Mouse (Mus musculus): ENCODE data around the gene Draxin. TPM values are rescaled to one million over a fixed set of nuclear protein-coding genes. Genes with fewer than 3 reads are reported as not detected.

Draxin gene
- polyA plus RNA-seq, 1 experiment from 2014 or later, result 11.8 TPM

DNA sequence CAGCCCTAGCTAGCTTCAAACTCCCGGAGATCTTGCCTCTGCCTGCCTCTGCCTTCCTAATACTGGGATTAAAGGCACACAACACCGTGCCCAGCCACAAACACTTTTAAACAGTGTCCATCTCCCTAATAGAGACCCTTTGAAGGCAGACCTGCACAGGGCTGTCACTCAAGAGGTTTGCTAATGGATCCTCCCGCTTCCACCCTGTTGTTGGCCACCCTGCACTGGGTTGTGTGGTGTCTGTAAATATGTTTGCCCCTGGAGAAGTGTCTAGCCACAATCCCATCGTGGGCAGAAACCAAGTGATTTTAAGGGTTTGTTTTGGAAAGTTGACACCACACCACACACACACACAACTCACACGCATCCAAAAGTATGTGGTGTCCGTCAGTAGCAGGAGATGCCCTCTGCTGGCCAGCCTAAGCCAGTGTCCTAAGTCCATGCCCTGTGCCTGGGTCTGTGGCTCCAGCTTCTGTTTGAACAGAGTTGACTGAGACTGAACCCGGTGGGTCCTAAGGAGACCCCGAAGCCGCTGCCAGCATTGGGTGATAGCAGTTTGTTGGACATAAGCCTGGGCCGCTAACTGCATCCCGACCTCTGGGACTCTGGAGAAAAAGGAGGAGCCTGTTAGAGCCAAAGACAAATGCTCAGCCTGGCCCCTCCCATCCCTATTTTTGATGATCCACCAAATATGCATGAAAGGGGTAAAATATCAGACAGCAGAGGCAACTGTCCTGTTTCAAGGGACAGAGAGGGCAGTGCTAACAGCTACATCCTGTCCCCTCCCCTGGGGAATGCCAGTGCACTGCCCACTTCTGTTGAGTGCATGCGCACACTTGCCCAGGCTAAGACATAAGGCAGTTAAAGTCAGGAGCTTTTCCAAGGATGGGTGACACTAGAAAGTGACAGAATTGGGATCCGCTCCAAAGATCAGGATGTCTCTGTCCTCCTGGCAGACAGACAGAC lies 70.1 kb downstream of the Draxin start:
- Histone ChIP-seq H3K27ac (ENCODE audit: low read length) (no peak overlapping the region), H3K36me3 (ENCODE audit: control insufficient read depth, insufficient read depth, low read length) (peaks cover 23% of the 10 kb centered on the region), H3K4me1 (ENCODE audit: control insufficient read depth, insufficient read depth, low read length) (no peaks in the 10 kb centered on the region), H3K4me3 (ENCODE audit: low read depth, low read length) (no peak overlapping the region), H3K9me3 (replicated peaks; ENCODE audit: control insufficient read depth, low read length, poor library complexity, severe bottlenecking) (no peaks in the 10 kb centered on the region), H3K9ac (ENCODE audit: low read depth, low read length) (no peak overlapping the region), H3K27me3 (ENCODE audit: control insufficient read depth, insufficient read depth, low read depth, low read length) (no peaks in the 10 kb centered on the region), H3K4me2 (ENCODE audit: low read length) (no peak overlapping the region)
- 53% methylated on average over 13 of the region's 13 CpGs for WGBS
- no peak for ATAC-seq

DNA sequence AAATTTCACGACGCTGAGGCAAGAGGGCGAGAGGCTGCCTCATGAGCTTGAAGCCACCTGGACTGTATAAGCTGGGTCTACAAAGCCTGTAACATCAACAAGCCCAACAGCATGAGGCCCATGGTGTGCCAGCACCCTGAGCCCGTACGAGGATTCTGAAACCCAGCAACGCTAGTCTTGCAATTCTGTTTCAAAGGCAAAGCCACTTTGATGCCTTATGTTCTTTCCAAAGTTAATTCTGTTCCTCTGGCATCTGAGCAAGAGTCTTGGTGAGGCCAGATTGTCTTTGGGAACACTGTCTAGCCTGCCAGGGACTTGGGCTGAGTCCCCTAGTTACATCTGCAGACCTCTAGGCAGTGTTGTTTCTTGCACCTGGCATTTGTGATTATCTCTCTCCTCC lies 71.5 kb downstream of the Draxin start:
- H3K27ac ChIP-seq (ENCODE audit: low read length), result no peak overlapping the region

DNA sequence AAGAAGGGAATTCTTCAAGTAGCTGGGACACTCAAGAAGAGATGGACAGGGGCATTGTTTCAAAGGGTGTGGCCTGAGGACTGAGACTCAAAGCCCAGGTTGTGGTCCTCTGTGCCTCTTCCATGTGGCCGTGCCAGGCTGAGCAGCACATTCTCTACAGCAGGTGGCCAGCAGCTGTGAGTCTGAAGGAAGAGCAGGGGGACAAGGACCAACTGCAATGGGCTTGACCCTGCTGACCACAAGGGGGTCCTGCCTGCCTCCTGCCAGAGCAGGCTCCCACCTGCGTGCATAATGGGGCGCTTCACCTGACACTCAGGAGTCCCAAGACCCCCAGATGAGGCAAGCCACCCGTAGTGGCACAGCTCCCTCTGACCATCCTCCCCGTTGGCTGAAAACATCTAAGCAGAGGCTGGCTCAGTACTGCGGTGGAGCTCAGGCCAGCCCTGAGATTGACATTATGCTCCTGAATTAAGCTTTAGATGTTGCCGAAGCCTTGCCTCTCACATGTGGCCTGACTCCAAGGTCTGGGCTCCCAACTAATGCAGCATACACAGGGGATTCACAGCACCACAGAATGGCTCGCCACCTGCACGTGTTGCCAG lies 72.2 kb downstream of the Draxin start:
- H3K27me3 ChIP-seq (ENCODE audit: control insufficient read depth, insufficient read depth, low read depth, low read length), result no peaks in the 10 kb centered on the region
- no peak for ATAC-seq
- no peak overlapping the region for H3K4me3 ChIP-seq (ENCODE audit: low read depth, low read length)
- no peak overlapping the region for H3K4me2 ChIP-seq (ENCODE audit: low read length)
- no peak overlapping the region for H3K27ac ChIP-seq (ENCODE audit: low read length)
- WGBS, result 95% methylated on average over 9 of the region's 9 CpGs
- no peaks in the 10 kb centered on the region for H3K4me1 ChIP-seq (ENCODE audit: control insufficient read depth, insufficient read depth, low read length)
- peaks cover 32% of the 10 kb centered on the region for H3K36me3 ChIP-seq (ENCODE audit: control insufficient read depth, insufficient read depth, low read length)
- no peak overlapping the region for H3K9ac ChIP-seq (ENCODE audit: low read depth, low read length)
- H3K9me3 ChIP-seq (replicated peaks; ENCODE audit: control insufficient read depth, low read length, poor library complexity, severe bottlenecking), result no peaks in the 10 kb centered on the region

More for the DNA sequence above, 71.5 kb downstream of the Draxin start:
- Histone ChIP-seq H3K4me1 (ENCODE audit: control insufficient read depth, insufficient read depth, low read length) (no peaks in the 10 kb centered on the region), H3K27me3 (ENCODE audit: control insufficient read depth, insufficient read depth, low read depth, low read length) (no peaks in the 10 kb centered on the region), H3K9ac (ENCODE audit: low read depth, low read length) (no peak overlapping the region), H3K4me2 (ENCODE audit: low read length) (no peak overlapping the region), H3K9me3 (replicated peaks; ENCODE audit: control insufficient read depth, low read length, poor library complexity, severe bottlenecking) (no peaks in the 10 kb centered on the region), H3K36me3 (ENCODE audit: control insufficient read depth, insufficient read depth, low read length) (peaks cover 27% of the 10 kb centered on the region), H3K4me3 (ENCODE audit: low read depth, low read length) (no peak overlapping the region)
- no peak for ATAC-seq
- WGBS, result 89% methylated on average over 6 of the region's 6 CpGs

DNA sequence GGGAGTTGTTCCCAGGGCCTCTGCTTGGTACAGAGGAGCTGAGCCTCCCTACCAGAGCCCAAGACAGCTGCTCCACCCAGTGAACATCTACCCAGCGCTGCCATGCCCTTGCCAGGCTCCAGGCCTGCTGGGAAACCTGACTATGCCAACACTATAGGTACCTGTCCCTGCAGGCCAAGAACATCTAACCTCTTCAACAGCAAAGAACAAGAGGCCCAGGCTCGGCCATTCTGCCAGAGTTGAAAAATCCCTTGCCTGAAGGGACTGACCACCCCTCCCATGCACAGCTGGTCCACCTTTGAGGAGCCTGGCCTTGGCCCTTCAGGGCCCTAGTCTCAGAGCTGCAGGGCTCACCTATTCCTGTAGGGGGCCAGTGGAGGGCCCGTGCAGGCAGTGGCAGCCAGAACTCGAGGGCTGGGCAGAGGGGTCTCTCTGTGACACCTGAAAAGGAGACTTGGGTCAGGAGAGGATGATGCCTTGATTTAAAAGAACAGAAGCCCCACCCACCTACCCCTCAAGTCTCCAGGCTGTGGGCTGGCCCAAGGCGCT lies 72.8 kb downstream of the Draxin start:
- 80% methylated on average over 5 of the region's 5 CpGs for WGBS
- ATAC-seq, result no peak
- Histone ChIP-seq H3K4me3 (ENCODE audit: low read depth, low read length) (no peak overlapping the region), H3K36me3 (ENCODE audit: control insufficient read depth, insufficient read depth, low read length) (peaks cover 35% of the 10 kb centered on the region), H3K27ac (ENCODE audit: low read length) (no peak overlapping the region), H3K4me2 (ENCODE audit: low read length) (no peak overlapping the region), H3K4me1 (ENCODE audit: control insufficient read depth, insufficient read depth, low read length) (no peaks in the 10 kb centered on the region), H3K27me3 (ENCODE audit: control insufficient read depth, insufficient read depth, low read depth, low read length) (no peaks in the 10 kb centered on the region), H3K9me3 (replicated peaks; ENCODE audit: control insufficient read depth, low read length, poor library complexity, severe bottlenecking) (no peaks in the 10 kb centered on the region), H3K9ac (ENCODE audit: low read depth, low read length) (no peak overlapping the region)

GRCm38 (mm10) chr4:148056801-148057200 lies 73.7 kb downstream of the Draxin start:
- Histone ChIP-seq H3K9ac (ENCODE audit: low read depth, low read length) (no peak overlapping the region), H3K4me3 (ENCODE audit: low read depth, low read length) (no peak overlapping the region), H3K27ac (ENCODE audit: low read length) (no peak overlapping the region), H3K4me2 (ENCODE audit: low read length) (no peak overlapping the region), H3K27me3 (ENCODE audit: control insufficient read depth, insufficient read depth, low read depth, low read length) (no peaks in the 10 kb centered on the region), H3K4me1 (ENCODE audit: control insufficient read depth, insufficient read depth, low read length) (no peaks in the 10 kb centered on the region), H3K36me3 (ENCODE audit: control insufficient read depth, insufficient read depth, low read length) (peaks cover 43% of the 10 kb centered on the region), H3K9me3 (replicated peaks; ENCODE audit: control insufficient read depth, low read length, poor library complexity, severe bottlenecking) (no peaks in the 10 kb centered on the region)
- 90% methylated on average over 4 of the region's 4 CpGs for WGBS
- no peak for ATAC-seq

DNA sequence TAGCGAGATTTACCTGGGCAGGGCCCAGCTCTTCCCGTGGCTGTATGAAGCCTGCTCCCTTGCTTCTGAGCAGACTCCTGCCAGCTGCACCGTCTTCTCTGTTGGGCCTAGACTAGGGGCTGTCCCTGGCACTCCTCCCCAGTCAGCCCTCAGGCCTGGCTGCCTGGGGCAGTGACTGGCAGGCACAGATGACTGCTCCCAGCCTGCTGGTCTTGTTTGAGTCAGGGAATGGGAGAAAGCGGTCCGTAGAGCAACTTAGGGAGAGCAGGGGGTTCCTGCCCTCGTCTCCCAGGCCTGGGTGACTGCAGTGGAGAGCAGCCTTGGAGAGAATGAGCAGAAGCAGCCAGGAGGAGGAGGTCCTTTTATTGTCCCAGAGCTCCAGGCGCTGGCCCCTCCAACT lies 74.3 kb downstream of the Draxin start:
- H3K4me1 ChIP-seq (ENCODE audit: control insufficient read depth, insufficient read depth, low read length), result no peaks in the 10 kb centered on the region
- no peak overlapping the region for H3K27ac ChIP-seq (ENCODE audit: low read length)
- no peak overlapping the region for H3K9ac ChIP-seq (ENCODE audit: low read depth, low read length)
- H3K27me3 ChIP-seq (ENCODE audit: control insufficient read depth, insufficient read depth, low read depth, low read length), result no peaks in the 10 kb centered on the region
- no peak overlapping the region for H3K4me3 ChIP-seq (ENCODE audit: low read depth, low read length)
- no peak overlapping the region for H3K4me2 ChIP-seq (ENCODE audit: low read length)
- H3K36me3 ChIP-seq (ENCODE audit: control insufficient read depth, insufficient read depth, low read length), result peaks cover 48% of the 10 kb centered on the region
- no peak for ATAC-seq
- WGBS, result 88% methylated on average over 7 of the region's 7 CpGs
- H3K9me3 ChIP-seq (replicated peaks; ENCODE audit: control insufficient read depth, low read length, poor library complexity, severe bottlenecking), result no peaks in the 10 kb centered on the region

DNA sequence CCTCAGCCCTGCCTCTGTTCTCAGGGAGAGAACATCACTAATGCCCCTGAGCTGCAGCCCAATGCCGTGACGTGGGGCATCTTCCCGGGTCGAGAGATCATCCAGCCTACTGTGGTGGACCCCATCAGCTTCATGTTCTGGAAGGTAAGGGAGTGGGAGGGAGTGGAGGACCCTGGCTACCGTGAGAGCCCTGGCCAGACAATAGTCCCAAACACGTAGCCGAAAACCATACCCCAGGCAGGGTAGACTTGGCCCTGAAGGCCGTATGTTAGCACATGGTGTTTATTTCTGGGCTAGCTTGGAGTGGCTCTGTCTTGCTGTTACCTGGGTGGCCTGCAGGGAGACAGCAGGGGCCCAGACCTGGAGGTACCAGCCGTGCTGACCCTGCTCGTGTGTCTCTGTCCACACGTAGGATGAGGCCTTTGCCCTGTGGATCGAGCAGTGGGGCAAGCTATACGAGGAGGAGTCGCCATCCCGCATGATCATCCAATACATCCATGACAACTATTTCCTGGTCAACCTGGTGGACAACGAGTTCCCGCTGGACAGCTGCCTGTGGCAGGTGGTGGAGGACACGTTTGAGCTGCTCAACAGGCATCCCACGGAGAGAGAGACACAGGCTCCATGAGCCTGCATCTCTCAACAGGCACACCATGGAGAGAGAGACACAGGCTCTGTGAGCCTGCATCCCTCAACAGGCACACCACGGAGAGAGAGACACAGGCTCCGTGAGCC lies 75.4 kb downstream of the Draxin start:
- Histone ChIP-seq H3K36me3 (ENCODE audit: control insufficient read depth, insufficient read depth, low read length) (peaks cover 48% of the 10 kb centered on the region), H3K9ac (ENCODE audit: low read depth, low read length) (no peak overlapping the region), H3K27ac (ENCODE audit: low read length) (no peak overlapping the region), H3K4me2 (ENCODE audit: low read length) (no peak overlapping the region), H3K27me3 (ENCODE audit: control insufficient read depth, insufficient read depth, low read depth, low read length) (no peaks in the 10 kb centered on the region), H3K4me1 (ENCODE audit: control insufficient read depth, insufficient read depth, low read length) (no peaks in the 10 kb centered on the region), H3K9me3 (replicated peaks; ENCODE audit: control insufficient read depth, low read length, poor library complexity, severe bottlenecking) (no peaks in the 10 kb centered on the region), H3K4me3 (ENCODE audit: low read depth, low read length) (no peak overlapping the region)
- 92% methylated on average over 21 of the region's 21 CpGs for WGBS
- no peak for ATAC-seq

DNA sequence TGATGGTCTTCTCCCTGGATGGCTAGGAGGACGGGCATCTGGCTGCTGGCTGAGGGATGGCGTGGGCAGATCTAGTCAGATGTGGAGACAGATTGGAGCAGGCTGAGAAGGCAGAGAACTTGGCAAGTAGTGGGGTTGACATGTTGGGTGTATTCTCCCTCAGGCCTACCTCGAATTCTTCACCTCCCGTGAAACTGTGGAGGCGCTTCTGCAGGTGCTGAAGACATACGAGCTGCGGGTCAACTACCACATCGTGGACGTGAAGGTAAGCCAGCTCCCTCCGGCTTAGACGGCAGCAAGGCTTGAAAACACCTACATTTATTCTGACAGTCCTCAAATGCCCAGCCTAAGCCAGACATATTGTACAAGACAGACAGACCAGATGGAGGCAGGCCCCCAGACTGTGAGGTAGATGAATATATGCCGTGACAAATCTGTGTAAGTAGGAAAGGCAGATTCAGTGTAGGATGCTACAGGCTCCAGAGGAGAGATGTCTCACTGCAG lies 77.0 kb downstream of the Draxin start:
- Histone ChIP-seq H3K27ac (ENCODE audit: low read length) (no peak overlapping the region), H3K36me3 (ENCODE audit: control insufficient read depth, insufficient read depth, low read length) (peaks cover 48% of the 10 kb centered on the region), H3K27me3 (ENCODE audit: control insufficient read depth, insufficient read depth, low read depth, low read length) (no peaks in the 10 kb centered on the region), H3K4me1 (ENCODE audit: control insufficient read depth, insufficient read depth, low read length) (no peaks in the 10 kb centered on the region), H3K9me3 (replicated peaks; ENCODE audit: control insufficient read depth, low read length, poor library complexity, severe bottlenecking) (no peaks in the 10 kb centered on the region), H3K4me2 (ENCODE audit: low read length) (no peak overlapping the region), H3K9ac (ENCODE audit: low read depth, low read length) (no peak overlapping the region), H3K4me3 (ENCODE audit: low read depth, low read length) (no peak overlapping the region)
- no peak for ATAC-seq
- 89% methylated on average over 12 of the region's 12 CpGs for WGBS
